Mouse (Mus musculus): Measurements from ENCODE around the gene Ahr. TPM values are rescaled to one million over a fixed set of nuclear protein-coding genes. Genes with fewer than 3 reads are reported as not detected.

The Ahr gene
- 4.7 and 5.3 TPM in 2 replicates for polyA plus RNA-seq (2015; fragmentation: Nextera tagmentation; extraction: Ambion mirVana)

GRCm38 (mm10) chr12:35534754-35535236 lies at the start of gene Ahr:
Ahr (minus strand) TSS chr12:35535038.

